In genomic region chr3:62159031-62159430, GRCm38 (mm10) we compare ENCODE assay signal across 9 mouse cellular contexts.
A peak's percentile ranks its signal among the peaks of the same experiment; 100 is the strongest.
DNase-seq lines count a peak whose midpoint lies in the region; ATAC-seq and TF ChIP-seq lines count a peak whose summit lies in the region.
"Had no signal": no experiment of that assay in that cellular context is flagged by ENCODE, and none has a peak within 500 bp of the region (broad histone marks: within the 10 kb centered on the region; RNA-seq: fewer than 3 reads in every experiment).

No protein-coding gene starts in this region.

- no peaks in the 10 kb centered on the region for H3K79me2 ChIP-seq in liver, adult 2 months (ENCODE audit: control insufficient read depth, insufficient read depth, low read length)

- no peaks in the 10 kb centered on the region for H3K27me3 ChIP-seq in spleen, adult 2 months (ENCODE audit: control insufficient read depth, insufficient read depth, low read length)
- H3K27me3 ChIP-seq in forebrain, embryonic 15.5 days: no peaks in the 10 kb centered on the region
- H3K27me3 ChIP-seq in hindbrain, embryonic 16.5 days (replicated peaks; ENCODE audit: control insufficient read depth, insufficient read depth, low read length): no peaks in the 10 kb centered on the region
- no peaks in the 10 kb centered on the region for H3K27me3 ChIP-seq in liver, adult 2 months (ENCODE audit: control insufficient read depth, insufficient read depth, low read length)

- H3K9ac ChIP-seq in forebrain, embryonic 15.5 days (replicated peaks): no peak overlapping the region
- no peak overlapping the region for H3K9ac ChIP-seq in hindbrain, embryonic 16.5 days (ENCODE audit: low read depth, low read length)
- H3K9ac ChIP-seq in liver, adult 2 months (ENCODE audit: low read depth, low read length): no peak overlapping the region

- no peak overlapping the region for H3K27ac ChIP-seq in spleen, adult 2 months (ENCODE audit: insufficient read depth, low read length)
- no peak overlapping the region for H3K27ac ChIP-seq in forebrain, embryonic 15.5 days (replicated peaks)
- no peak overlapping the region for H3K27ac ChIP-seq in hindbrain, embryonic 16.5 days (ENCODE audit: low read depth, low read length)
- no peak overlapping the region for H3K27ac ChIP-seq in liver, adult 2 months (replicated peaks; ENCODE audit: insufficient read depth, low read depth, low read length)

- no peak for TF ChIP-seq CTCF in spleen, adult 2 months (IDR thresholded peaks at IDR 0.05; ENCODE audit: extremely low read depth, insufficient read depth, insufficient read length, insufficient replicate concordance)
- no peak for TF ChIP-seq CTCF in liver, adult 2 months (IDR thresholded peaks at IDR 0.05; ENCODE audit: low read depth, low read length)

- WGBS in spleen, adult 2 months: 54% methylated on average over 22 of the region's 22 CpGs
- WGBS in forebrain, embryonic 15.5 days: 51% methylated on average over 22 of the region's 22 CpGs
- 60% methylated on average over 22 of the region's 22 CpGs for WGBS in hindbrain, embryonic 16.5 days
- WGBS in liver, adult 2 months: 60% methylated on average over 22 of the region's 22 CpGs

- H3K4me2 ChIP-seq in forebrain, embryonic 15.5 days (replicated peaks): no peak overlapping the region
- H3K4me2 ChIP-seq in hindbrain, embryonic 16.5 days (ENCODE audit: low read length): no peak overlapping the region

- peaks cover 12% of the 10 kb centered on the region for H3K9me3 ChIP-seq in forebrain, embryonic 15.5 days
- H3K9me3 ChIP-seq in hindbrain, embryonic 16.5 days (ENCODE audit: control insufficient read depth, low read length): peaks cover 8% of the 10 kb centered on the region

- TF ChIP-seq POLR2A in spleen, adult 2 months (IDR thresholded peaks at IDR 0.05; ENCODE audit: low read depth, low read length): no peak
- no peak for TF ChIP-seq POLR2A in liver, adult 2 months (IDR thresholded peaks at IDR 0.05; ENCODE audit: extremely low read depth, insufficient read depth, low read length)

- peak; percentile 26 to 29 for DNase-seq in spleen, adult 2 months (ENCODE audit: low read depth in 1 of 2, low spot score in 2 of 2)
- DNase-seq in spleen, adult 12 weeks (ENCODE audit: low spot score): no peak
- peak; percentile 69 to 73 for DNase-seq in cerebellum, adult 18-20 months
- peak; percentile 2 for DNase-seq in liver, adult 2 months (ENCODE audit: extremely low read depth, low read depth, low spot score)
- DNase-seq in thymus, postnatal 36 days: peak; percentile 10 to 39

- no peaks in the 10 kb centered on the region for H3K36me3 ChIP-seq in spleen, adult 2 months (ENCODE audit: control insufficient read depth, insufficient read depth, low read length)
- H3K36me3 ChIP-seq in forebrain, embryonic 15.5 days: no peaks in the 10 kb centered on the region
- no peaks in the 10 kb centered on the region for H3K36me3 ChIP-seq in hindbrain, embryonic 16.5 days (ENCODE audit: control insufficient read depth, insufficient read depth, low read length)
- no peaks in the 10 kb centered on the region for H3K36me3 ChIP-seq in liver, adult 2 months (ENCODE audit: control insufficient read depth, insufficient read depth, low read length)

- ATAC-seq in forebrain, embryonic 15.5 days (replicated peaks): peak; percentile 92
- peak; percentile 98 for ATAC-seq in hindbrain, embryonic 16.5 days
- ATAC-seq in monocyte, adult 5-6 weeks (replicated peaks; ENCODE audit: insufficient number of reproducible peaks, low FRiP score, low TSS enrichment, poor library complexity, severe bottlenecking): peak; percentile 87

- no peak overlapping the region for H3K4me3 ChIP-seq in spleen, adult 2 months (ENCODE audit: extremely low read depth, insufficient read depth, insufficient read length)
- H3K4me3 ChIP-seq in forebrain, embryonic 15.5 days: no peak overlapping the region
- no peak overlapping the region for H3K4me3 ChIP-seq in hindbrain, embryonic 16.5 days (ENCODE audit: low read length)
- no peak overlapping the region for H3K4me3 ChIP-seq in liver, adult 2 months (ENCODE audit: insufficient read depth, low read depth, low read length)
- H3K4me3 ChIP-seq: erythroblast, embryonic 14.5 days had no signal

- no peaks in the 10 kb centered on the region for H3K4me1 ChIP-seq in spleen, adult 2 months (ENCODE audit: control insufficient read depth, insufficient read depth, insufficient read length)
- H3K4me1 ChIP-seq in forebrain, embryonic 15.5 days: no peaks in the 10 kb centered on the region
- no peaks in the 10 kb centered on the region for H3K4me1 ChIP-seq in hindbrain, embryonic 16.5 days (ENCODE audit: control insufficient read depth, insufficient read depth, low read depth, low read length)
- H3K4me1 ChIP-seq in liver, adult 2 months (ENCODE audit: control insufficient read depth, insufficient read depth, low read length): no peaks in the 10 kb centered on the region
